Mouse (Mus musculus): ENCODE measurements around the gene Rhox2c. TPM values are rescaled to one million over a fixed set of nuclear protein-coding genes. Genes with fewer than 3 reads are reported as not detected.
"Not testable (repeated sequence)": the region's sequence is repeated elsewhere in the genome, so short reads cannot be mapped to it uniquely, and the experiment has no call there.

The Rhox2c gene
- not detected in 2 replicates for total RNA-seq (2014; rRNA removed)
- not detected in 2 replicates for polyA plus RNA-seq (2015; fragmentation: Nextera tagmentation; extraction: Ambion mirVana)

DNA sequence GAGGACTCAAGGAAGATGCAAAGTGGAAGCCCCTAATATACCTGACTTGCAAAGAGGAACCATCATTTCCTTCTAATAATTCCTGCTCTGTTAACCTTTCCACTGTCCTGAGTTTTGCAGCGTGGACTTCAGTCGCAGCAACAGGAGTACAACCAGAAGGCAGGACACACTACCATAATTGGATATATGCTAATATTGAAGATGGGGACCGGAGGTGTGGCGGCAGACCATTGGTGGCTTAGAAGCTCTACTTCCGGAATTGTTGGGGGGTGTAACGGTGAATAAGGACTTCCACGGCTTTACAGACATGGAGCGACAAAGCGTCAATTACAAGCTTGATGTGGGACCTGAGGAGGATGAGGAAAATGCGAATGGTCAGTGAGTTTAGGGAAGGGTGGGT lies at the start of gene Rhox2c:
Rhox2c (plus strand) TSS at position 301 of the 400 bp plus-strand sequence.
- ATAC-seq = not testable (repeated sequence)

GRCm38 (mm10) chrX:37411767-37412166 lies 41.7 kb upstream of the Rhox2c start, which contains the start of gene Rhox2b:
Gene Rhox2b, plus strand, starts transcription at chrX:37412067.
- H3K27me3 ChIP-seq (ENCODE audit: insufficient read depth, low read length); H3K4me1 ChIP-seq (ENCODE audit: insufficient read depth); ATAC-seq; H3K4me2 ChIP-seq (ENCODE audit: low read depth); H3K36me3 ChIP-seq (ENCODE audit: insufficient read depth); H3K9me3 ChIP-seq (ENCODE audit: low read length); H3K9ac ChIP-seq; H3K4me3 ChIP-seq (ENCODE audit: low read depth, low read length); DNase-seq; H3K27ac ChIP-seq (ENCODE audit: low read depth, low read length): not testable (repeated sequence)
- no CpG with 5 or more reads among the region's 9 CpGs for WGBS

More for the DNA sequence above, at the start of gene Rhox2c:
- not testable (repeated sequence) for H3K36me3 ChIP-seq (ENCODE audit: insufficient read depth); H3K27ac ChIP-seq (ENCODE audit: low read depth, low read length); H3K9ac ChIP-seq; H3K4me2 ChIP-seq (ENCODE audit: low read depth); H3K4me3 ChIP-seq (ENCODE audit: low read depth, low read length); H3K9me3 ChIP-seq (ENCODE audit: low read length); H3K4me1 ChIP-seq (ENCODE audit: insufficient read depth); DNase-seq; H3K27me3 ChIP-seq (ENCODE audit: insufficient read depth, low read length)
- 100% methylated on average over 5 of the region's 10 CpGs for WGBS

DNA sequence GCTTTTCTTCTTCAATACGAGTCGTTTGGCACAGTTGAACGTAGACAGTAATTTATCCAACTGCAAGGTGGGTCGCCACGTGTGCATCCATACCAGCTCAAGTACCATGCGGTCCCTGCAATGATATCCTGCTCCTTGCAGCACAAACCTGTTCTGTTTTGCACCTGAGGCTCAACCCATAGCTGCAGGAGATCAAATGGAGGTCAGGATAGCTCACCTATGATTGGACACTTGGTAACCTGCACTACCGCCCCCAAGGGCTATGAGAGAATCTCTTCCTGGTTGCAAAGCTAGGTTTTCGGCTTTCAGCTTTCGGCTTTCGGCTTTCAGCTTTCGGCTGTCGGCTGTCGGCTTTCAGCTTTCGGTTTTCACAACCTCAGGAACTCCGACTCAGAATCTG lies 21.3 kb upstream of the Rhox2c start, which contains the start of gene Rhox4b:
Rhox4b (plus strand) TSS at position 301 of the 400 bp plus-strand sequence.
- ATAC-seq = not testable (repeated sequence)

GRCm38 (mm10) chrX:37458285-37458684 lies 4.8 kb downstream of the Rhox2c start, which contains the start of gene Rhox3c:
Gene Rhox3c, plus strand, starts transcription at chrX:37458585.
- H3K27me3 ChIP-seq (ENCODE audit: insufficient read depth, low read length); H3K4me2 ChIP-seq (ENCODE audit: low read depth); H3K4me1 ChIP-seq (ENCODE audit: insufficient read depth); ATAC-seq; DNase-seq; H3K36me3 ChIP-seq (ENCODE audit: insufficient read depth); H3K4me3 ChIP-seq (ENCODE audit: low read depth, low read length); H3K27ac ChIP-seq (ENCODE audit: low read depth, low read length); H3K9ac ChIP-seq; H3K9me3 ChIP-seq (ENCODE audit: low read length): not testable (repeated sequence)
- whole genome bisulfite sequencing = 89% methylated on average over 3 of the region's 4 CpGs

More for the DNA sequence above, 21.3 kb upstream of the Rhox2c start, which contains the start of gene Rhox4b:
- not testable (repeated sequence) for H3K27me3 ChIP-seq (ENCODE audit: insufficient read depth, low read length); H3K36me3 ChIP-seq (ENCODE audit: insufficient read depth); H3K9me3 ChIP-seq (ENCODE audit: low read length); H3K27ac ChIP-seq (ENCODE audit: low read depth, low read length); H3K4me2 ChIP-seq (ENCODE audit: low read depth); H3K4me3 ChIP-seq (ENCODE audit: low read depth, low read length); H3K4me1 ChIP-seq (ENCODE audit: insufficient read depth); DNase-seq; H3K9ac ChIP-seq
- WGBS = 89% methylated on average over 14 of the region's 15 CpGs

DNA sequence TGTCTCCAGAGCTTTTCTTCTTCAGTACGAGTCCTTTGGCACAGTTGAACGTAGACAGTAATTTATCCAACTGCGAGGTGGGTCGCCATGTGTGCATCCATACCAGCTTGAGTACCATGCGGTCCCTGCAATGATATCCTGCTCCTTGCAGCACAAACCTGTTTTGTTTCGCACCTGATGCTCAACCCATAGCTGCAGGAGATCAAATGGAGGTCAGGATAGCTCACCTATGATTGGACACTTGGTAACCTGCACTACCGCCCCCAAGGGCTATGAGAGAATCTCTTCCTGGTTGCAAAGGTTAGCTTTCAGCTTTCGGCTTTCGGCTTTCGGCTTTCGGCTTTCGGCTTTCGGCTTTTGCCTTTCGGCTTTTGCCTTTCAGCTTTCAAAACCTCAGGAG lies 26.6 kb downstream of the Rhox2c start, which contains the start of gene Rhox4c:
Rhox4c (plus strand) TSS at position 301 of the 400 bp plus-strand sequence.
- H3K27me3 ChIP-seq (ENCODE audit: insufficient read depth, low read length); H3K36me3 ChIP-seq (ENCODE audit: insufficient read depth); H3K4me2 ChIP-seq (ENCODE audit: low read depth); H3K27ac ChIP-seq (ENCODE audit: low read depth, low read length); H3K4me3 ChIP-seq (ENCODE audit: low read depth, low read length); H3K4me1 ChIP-seq (ENCODE audit: insufficient read depth); H3K9ac ChIP-seq; ATAC-seq; H3K9me3 ChIP-seq (ENCODE audit: low read length); DNase-seq: not testable (repeated sequence)
- 93% methylated on average over 14 of the region's 14 CpGs for WGBS

DNA sequence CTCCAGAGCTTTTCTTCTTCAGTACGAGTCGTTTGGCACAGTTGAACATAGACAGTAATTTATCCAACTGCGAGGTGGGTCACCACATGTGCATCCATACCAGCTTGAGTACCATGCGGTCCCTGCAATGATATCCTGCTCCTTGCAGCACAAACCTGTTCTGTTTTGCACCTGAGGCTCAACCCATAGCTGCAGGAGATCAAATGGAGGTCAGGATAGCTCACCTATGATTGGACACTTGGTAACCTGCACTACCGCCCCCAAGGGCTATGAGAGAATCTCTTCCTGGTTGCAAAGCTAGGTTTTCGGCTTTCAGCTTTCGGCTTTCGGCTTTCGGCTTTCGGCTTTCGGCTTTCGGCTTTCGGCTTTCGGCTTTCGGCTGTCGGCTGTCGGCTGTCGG lies 60.6 kb downstream of the Rhox2c start, which contains the start of gene Rhox4d:
Rhox4d (plus strand) TSS at position 301 of the 400 bp plus-strand sequence.
- not testable (repeated sequence) for H3K4me2 ChIP-seq (ENCODE audit: low read depth); H3K27me3 ChIP-seq (ENCODE audit: insufficient read depth, low read length); H3K4me1 ChIP-seq (ENCODE audit: insufficient read depth); ATAC-seq; H3K4me3 ChIP-seq (ENCODE audit: low read depth, low read length); DNase-seq; H3K27ac ChIP-seq (ENCODE audit: low read depth, low read length); H3K36me3 ChIP-seq (ENCODE audit: insufficient read depth); H3K9ac ChIP-seq; H3K9me3 ChIP-seq (ENCODE audit: low read length)
- WGBS = 92% methylated on average over 16 of the region's 18 CpGs

Other genes with a start within 250 kb of the Rhox2c start
- gene Gm9, start 242.6 kb upstream of the Rhox2c start, total RNA-seq (2014; rRNA removed) = not detected in 2 replicates
- gene Gm9, start 242.6 kb upstream of the Rhox2c start, polyA plus RNA-seq (2015; fragmentation: Nextera tagmentation; extraction: Ambion mirVana) = not detected in 2 replicates
- not detected in 2 replicates for gene Rhox1, start 231.4 kb upstream of the Rhox2c start, total RNA-seq (2014; rRNA removed)
- not detected in 2 replicates for gene Rhox1, start 231.4 kb upstream of the Rhox2c start, polyA plus RNA-seq (2015; fragmentation: Nextera tagmentation; extraction: Ambion mirVana)
- not detected in 2 replicates for gene Rhox2a, start 208.7 kb upstream of the Rhox2c start, total RNA-seq (2014; rRNA removed)
- gene Rhox2a, start 208.7 kb upstream of the Rhox2c start, polyA plus RNA-seq (2015; fragmentation: Nextera tagmentation; extraction: Ambion mirVana) = not detected in 2 replicates
- gene Rhox3a, start 203.8 kb upstream of the Rhox2c start, total RNA-seq (2014; rRNA removed) = not detected in 2 replicates
- not detected in 2 replicates for gene Rhox3a, start 203.8 kb upstream of the Rhox2c start, polyA plus RNA-seq (2015; fragmentation: Nextera tagmentation; extraction: Ambion mirVana)
- not detected in 2 replicates for gene Rhox4a, start 188.3 kb upstream of the Rhox2c start, total RNA-seq (2014; rRNA removed)
- gene Rhox4a, start 188.3 kb upstream of the Rhox2c start, polyA plus RNA-seq (2015; fragmentation: Nextera tagmentation; extraction: Ambion mirVana) = not detected in 2 replicates
- gene Rhox3a2, start 73.7 kb upstream of the Rhox2c start, total RNA-seq (2014; rRNA removed) = not detected in 2 replicates
- gene Rhox3a2, start 73.7 kb upstream of the Rhox2c start, polyA plus RNA-seq (2015; fragmentation: Nextera tagmentation; extraction: Ambion mirVana) = not detected in 2 replicates
- gene Rhox4a2, start 62.8 kb upstream of the Rhox2c start, total RNA-seq (2014; rRNA removed) = not detected in 2 replicates
- not detected in 2 replicates for gene Rhox4a2, start 62.8 kb upstream of the Rhox2c start, polyA plus RNA-seq (2015; fragmentation: Nextera tagmentation; extraction: Ambion mirVana)
- not detected in 2 replicates for gene Rhox2b, start 41.6 kb upstream of the Rhox2c start, total RNA-seq (2014; rRNA removed)
- not detected in 2 replicates for gene Rhox2b, start 41.6 kb upstream of the Rhox2c start, polyA plus RNA-seq (2015; fragmentation: Nextera tagmentation; extraction: Ambion mirVana)
- not detected in 2 replicates for gene Rhox4b, start 21.2 kb upstream of the Rhox2c start, total RNA-seq (2014; rRNA removed)
- gene Rhox4b, start 21.2 kb upstream of the Rhox2c start, polyA plus RNA-seq (2015; fragmentation: Nextera tagmentation; extraction: Ambion mirVana) = not detected in 2 replicates
- not detected in 2 replicates for gene Rhox3c, start 4.9 kb downstream of the Rhox2c start, total RNA-seq (2014; rRNA removed)
- gene Rhox3c, start 4.9 kb downstream of the Rhox2c start, polyA plus RNA-seq (2015; fragmentation: Nextera tagmentation; extraction: Ambion mirVana) = not detected in 2 replicates
- gene Rhox4c, start 26.7 kb downstream of the Rhox2c start, total RNA-seq (2014; rRNA removed) = not detected in 2 replicates
- not detected in 2 replicates for gene Rhox4c, start 26.7 kb downstream of the Rhox2c start, polyA plus RNA-seq (2015; fragmentation: Nextera tagmentation; extraction: Ambion mirVana)
- not detected in 2 replicates for gene Rhox2d, start 39.7 kb downstream of the Rhox2c start, total RNA-seq (2014; rRNA removed)
- not detected in 2 replicates for gene Rhox2d, start 39.7 kb downstream of the Rhox2c start, polyA plus RNA-seq (2015; fragmentation: Nextera tagmentation; extraction: Ambion mirVana)
- gene Rhox4d, start 60.7 kb downstream of the Rhox2c start, total RNA-seq (2014; rRNA removed) = not detected in 2 replicates
- gene Rhox4d, start 60.7 kb downstream of the Rhox2c start, polyA plus RNA-seq (2015; fragmentation: Nextera tagmentation; extraction: Ambion mirVana) = not detected in 2 replicates
- not detected in 2 replicates for gene Rhox2e, start 76.8 kb downstream of the Rhox2c start, total RNA-seq (2014; rRNA removed)
- gene Rhox2e, start 76.8 kb downstream of the Rhox2c start, polyA plus RNA-seq (2015; fragmentation: Nextera tagmentation; extraction: Ambion mirVana) = not detected in 2 replicates
- gene Rhox3e, start 88.3 kb downstream of the Rhox2c start, total RNA-seq (2014; rRNA removed) = not detected in 2 replicates
- not detected in 2 replicates for gene Rhox3e, start 88.3 kb downstream of the Rhox2c start, polyA plus RNA-seq (2015; fragmentation: Nextera tagmentation; extraction: Ambion mirVana)
- not detected in 2 replicates for gene Rhox4e, start 103.7 kb downstream of the Rhox2c start, total RNA-seq (2014; rRNA removed)
- gene Rhox4e, start 103.7 kb downstream of the Rhox2c start, polyA plus RNA-seq (2015; fragmentation: Nextera tagmentation; extraction: Ambion mirVana) = not detected in 2 replicates
- not detected in 2 replicates for gene Rhox2f, start 117.7 kb downstream of the Rhox2c start, total RNA-seq (2014; rRNA removed)
- gene Rhox2f, start 117.7 kb downstream of the Rhox2c start, polyA plus RNA-seq (2015; fragmentation: Nextera tagmentation; extraction: Ambion mirVana) = not detected in 2 replicates
- gene Rhox3f, start 127.3 kb downstream of the Rhox2c start, total RNA-seq (2014; rRNA removed) = not detected in 2 replicates
- not detected in 2 replicates for gene Rhox3f, start 127.3 kb downstream of the Rhox2c start, polyA plus RNA-seq (2015; fragmentation: Nextera tagmentation; extraction: Ambion mirVana)
- not detected in 2 replicates for gene Rhox4f, start 154.0 kb downstream of the Rhox2c start, total RNA-seq (2014; rRNA removed)
- gene Rhox4f, start 154.0 kb downstream of the Rhox2c start, polyA plus RNA-seq (2015; fragmentation: Nextera tagmentation; extraction: Ambion mirVana) = not detected in 2 replicates
- gene Rhox3g, start 174.9 kb downstream of the Rhox2c start, total RNA-seq (2014; rRNA removed) = not detected in 2 replicates
- not detected in 2 replicates for gene Rhox3g, start 174.9 kb downstream of the Rhox2c start, polyA plus RNA-seq (2015; fragmentation: Nextera tagmentation; extraction: Ambion mirVana)
- not detected in 2 replicates for gene Rhox2g, start 189.8 kb downstream of the Rhox2c start, total RNA-seq (2014; rRNA removed)
- gene Rhox2g, start 189.8 kb downstream of the Rhox2c start, polyA plus RNA-seq (2015; fragmentation: Nextera tagmentation; extraction: Ambion mirVana) = not detected in 2 replicates
- not detected in 2 replicates for gene Rhox4g, start 197.6 kb downstream of the Rhox2c start, total RNA-seq (2014; rRNA removed)
- gene Rhox4g, start 197.6 kb downstream of the Rhox2c start, polyA plus RNA-seq (2015; fragmentation: Nextera tagmentation; extraction: Ambion mirVana) = not detected in 2 replicates
- not detected in 2 replicates for gene Rhox3h, start 215.1 kb downstream of the Rhox2c start, total RNA-seq (2014; rRNA removed)
- not detected in 2 replicates for gene Rhox3h, start 215.1 kb downstream of the Rhox2c start, polyA plus RNA-seq (2015; fragmentation: Nextera tagmentation; extraction: Ambion mirVana)
- not detected in 2 replicates for gene Rhox2h, start 219.6 kb downstream of the Rhox2c start, total RNA-seq (2014; rRNA removed)
- gene Rhox2h, start 219.6 kb downstream of the Rhox2c start, polyA plus RNA-seq (2015; fragmentation: Nextera tagmentation; extraction: Ambion mirVana) = not detected in 2 replicates

All from forebrain, postnatal 0 days (tissue).